Mouse (Mus musculus): ENCODE results near the gene Neo1. TPM values are rescaled to one million over a fixed set of nuclear protein-coding genes. Genes with fewer than 3 reads are reported as not detected.
A peak's percentile ranks its signal among the peaks of the same experiment; 100 is the strongest.

The Neo1 gene
- 10 to 100 TPM; 46.1 to 58.6 TPM for total RNA-seq (2021)
- long read RNA-seq, experiment 1, full-length matches to known transcripts: 1 of 20 reads
- long read RNA-seq, experiment 1, partial matches to known transcripts: 11 of 20 reads
- long read RNA-seq, experiment 1, other reads (novel, unspliced or antisense): 8 of 20 reads
- long read RNA-seq, experiment 2, partial matches to known transcripts: 4 of 7 reads
- long read RNA-seq, experiment 2, other reads (novel, unspliced or antisense): 3 of 7 reads

DNA sequence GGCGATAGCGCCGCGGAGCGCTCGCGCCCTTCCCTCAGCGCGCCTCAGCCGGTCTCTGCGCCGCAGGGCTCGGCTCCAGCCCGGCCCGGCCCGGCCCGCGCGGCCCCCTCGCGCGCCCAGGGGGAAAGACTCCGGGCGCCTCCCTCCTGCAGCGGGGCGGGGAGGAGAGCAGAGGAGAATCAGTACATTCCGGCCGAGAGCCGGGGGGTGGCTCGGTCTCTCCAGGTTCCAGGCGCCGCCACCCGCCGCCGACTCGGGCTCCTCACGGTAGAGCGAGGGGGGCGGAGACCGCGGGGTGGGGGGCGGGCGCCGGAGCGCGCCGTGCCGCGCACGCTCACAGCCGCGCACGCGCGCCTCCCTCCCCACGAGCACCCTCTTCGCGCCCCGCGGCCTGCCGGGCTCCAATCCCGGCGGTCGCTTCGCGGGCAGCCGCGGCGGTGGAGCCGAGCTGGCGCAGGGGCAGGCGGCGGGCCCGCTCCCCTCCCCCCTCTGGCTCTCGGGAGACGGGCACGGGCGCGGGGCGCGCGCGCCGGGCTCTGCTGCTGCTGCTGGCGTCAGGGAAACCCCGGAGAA lies at the start of gene Neo1:
TSS of gene Neo1 (minus strand) at position 283 of the 573 bp plus-strand sequence.
- DNase-seq: peak; percentile 96

DNA sequence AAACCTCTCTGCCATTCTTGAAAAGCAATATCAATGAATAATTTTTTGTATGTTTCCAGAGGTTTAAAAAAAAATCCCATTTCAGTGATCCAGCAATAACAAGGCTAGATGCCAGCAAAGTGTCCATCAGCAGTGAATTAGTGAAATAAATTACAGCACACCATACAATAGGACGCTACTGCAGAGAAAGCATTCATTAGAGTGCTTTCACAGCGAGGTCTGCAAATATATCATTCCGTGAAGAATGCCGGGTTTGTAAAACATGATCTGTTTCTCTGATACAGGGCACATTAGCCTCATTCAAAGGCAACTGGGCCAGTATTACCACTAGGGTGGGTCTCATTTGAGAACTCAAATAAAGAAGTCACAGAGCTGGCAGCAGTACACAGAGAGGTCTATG lies 39.4 kb upstream of the Neo1 start:
- DNase-seq: no peak

DNA sequence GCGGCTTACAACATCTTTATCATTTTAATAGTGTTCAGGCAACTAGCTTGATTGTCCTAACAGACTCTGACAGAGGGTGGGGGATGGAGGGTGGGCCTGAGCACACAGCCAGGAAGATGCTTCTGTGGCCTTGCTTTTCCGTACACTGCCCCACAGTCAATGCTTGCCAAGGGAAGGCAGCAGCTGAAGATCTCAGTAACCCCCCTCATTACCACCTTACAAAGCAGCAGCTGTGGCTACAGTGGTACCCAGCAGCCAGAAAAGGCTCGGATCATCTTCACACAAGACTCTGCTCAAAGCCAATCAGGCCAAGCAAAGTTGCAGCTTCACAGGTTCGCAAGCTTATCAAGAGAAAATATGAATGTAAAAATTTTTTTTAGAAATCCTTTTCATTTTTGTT lies 37.6 kb upstream of the Neo1 start:
- no peak for DNase-seq

DNA sequence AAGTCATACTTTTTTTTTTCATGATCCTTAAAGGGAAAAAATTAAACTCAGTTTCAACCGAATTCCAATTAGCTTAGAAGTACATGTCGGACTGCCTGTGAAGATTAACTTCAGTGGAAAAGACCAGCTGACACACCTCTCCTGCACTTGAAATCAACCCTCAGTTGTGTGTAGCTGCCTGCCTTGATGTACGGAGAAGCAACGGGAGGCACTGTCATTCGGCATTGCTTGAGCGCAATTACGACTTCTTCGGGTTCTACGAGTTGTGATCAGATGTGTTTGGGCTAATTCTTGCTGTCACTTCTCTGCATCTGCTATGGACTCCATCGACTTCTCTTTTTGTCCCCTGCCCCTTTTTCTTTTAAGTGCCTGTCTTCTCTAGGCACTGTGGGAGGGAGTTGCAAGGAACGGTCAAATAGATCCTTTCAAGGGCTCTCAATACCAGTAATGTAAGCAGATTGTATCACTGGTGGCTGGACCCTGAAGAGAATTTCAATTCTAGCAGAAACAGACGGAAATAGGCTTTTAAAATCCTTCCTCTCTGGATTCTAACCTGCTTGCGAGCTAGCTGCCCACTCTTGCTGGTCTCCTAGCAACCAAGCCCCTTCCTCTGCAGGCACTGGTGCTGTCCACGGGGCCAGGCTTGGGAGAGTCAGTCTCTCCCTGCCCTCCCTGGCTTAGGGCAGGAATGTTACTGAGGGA lies 36.0 kb upstream of the Neo1 start:
- DNase-seq: no peak

GRCm38 (mm10) chr9:59071220-59071977 lies 35.2 kb upstream of the Neo1 start:
- DNase-seq: peak; percentile 36

GRCm38 (mm10) chr9:59070216-59070615 lies 34.0 kb upstream of the Neo1 start:
- DNase-seq: no peak

GRCm38 (mm10) chr9:59065616-59066301 lies 29.5 kb upstream of the Neo1 start:
- peak; percentile 39 for DNase-seq

DNA sequence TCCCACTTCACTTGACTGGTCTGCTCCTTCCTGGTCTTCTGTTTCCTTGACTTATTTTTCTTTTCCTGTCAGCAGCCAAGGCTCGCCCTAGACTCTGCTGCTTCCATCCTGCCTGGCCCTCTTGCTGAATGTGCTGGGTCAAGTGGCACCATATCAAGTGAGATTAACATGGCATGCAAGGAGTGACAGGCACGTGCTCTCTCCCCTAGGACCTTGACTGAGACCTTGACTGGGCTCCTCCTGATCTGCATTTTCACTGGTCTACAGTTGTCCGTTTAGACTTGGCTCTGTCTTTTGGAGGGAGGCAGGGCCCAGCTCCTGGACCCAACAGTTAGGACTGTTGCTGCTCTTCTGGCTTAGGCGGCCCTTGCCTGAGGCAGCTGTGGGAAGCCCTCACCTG lies 26.2 kb upstream of the Neo1 start:
- DNase-seq: no peak

GRCm38 (mm10) chr9:59060026-59060605 lies 23.9 kb upstream of the Neo1 start:
- no peak for DNase-seq

GRCm38 (mm10) chr9:59059158-59059557 lies 22.9 kb upstream of the Neo1 start:
- no peak for DNase-seq

GRCm38 (mm10) chr9:59058060-59058459 lies 21.8 kb upstream of the Neo1 start:
- no peak for DNase-seq

- DNase-seq: peak; percentile 66
Observed at GRCm38 (mm10) chr9:59056281-59056680, 20.0 kb upstream of the Neo1 start.

GRCm38 (mm10) chr9:59041805-59042204 lies 5.6 kb upstream of the Neo1 start:
- no peak for DNase-seq

DNA sequence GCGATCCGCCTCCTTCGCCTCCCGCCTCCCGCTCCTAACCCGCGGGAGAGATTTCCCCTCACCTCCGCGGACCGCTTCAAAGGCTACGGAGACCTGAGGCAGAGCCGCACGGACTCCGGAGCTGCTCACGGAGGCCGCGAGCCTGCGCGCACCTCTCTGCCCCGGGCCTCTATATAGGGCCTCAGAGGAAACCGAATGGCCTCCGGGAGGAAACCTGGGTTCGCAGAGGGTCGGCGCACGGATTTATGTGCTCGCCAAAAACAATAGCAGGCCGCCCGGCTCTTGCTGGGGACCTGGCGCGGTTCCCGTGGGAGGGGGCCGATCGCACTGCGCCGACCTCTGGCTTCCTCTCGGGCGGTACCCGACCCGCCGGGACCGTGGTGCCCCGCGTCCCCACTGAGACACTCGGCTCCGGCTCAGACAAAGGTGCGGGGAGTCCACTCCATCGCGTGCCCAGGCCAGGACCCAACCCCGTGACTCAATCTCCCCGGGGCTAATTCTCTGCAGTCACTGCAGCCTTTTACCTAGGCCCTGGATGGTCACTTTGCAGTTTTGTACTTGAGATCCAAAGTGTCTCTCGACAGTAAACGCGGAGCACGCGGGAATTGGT lies 596 bp upstream of the Neo1 start:
- DNase-seq: peak; percentile 76

DNA sequence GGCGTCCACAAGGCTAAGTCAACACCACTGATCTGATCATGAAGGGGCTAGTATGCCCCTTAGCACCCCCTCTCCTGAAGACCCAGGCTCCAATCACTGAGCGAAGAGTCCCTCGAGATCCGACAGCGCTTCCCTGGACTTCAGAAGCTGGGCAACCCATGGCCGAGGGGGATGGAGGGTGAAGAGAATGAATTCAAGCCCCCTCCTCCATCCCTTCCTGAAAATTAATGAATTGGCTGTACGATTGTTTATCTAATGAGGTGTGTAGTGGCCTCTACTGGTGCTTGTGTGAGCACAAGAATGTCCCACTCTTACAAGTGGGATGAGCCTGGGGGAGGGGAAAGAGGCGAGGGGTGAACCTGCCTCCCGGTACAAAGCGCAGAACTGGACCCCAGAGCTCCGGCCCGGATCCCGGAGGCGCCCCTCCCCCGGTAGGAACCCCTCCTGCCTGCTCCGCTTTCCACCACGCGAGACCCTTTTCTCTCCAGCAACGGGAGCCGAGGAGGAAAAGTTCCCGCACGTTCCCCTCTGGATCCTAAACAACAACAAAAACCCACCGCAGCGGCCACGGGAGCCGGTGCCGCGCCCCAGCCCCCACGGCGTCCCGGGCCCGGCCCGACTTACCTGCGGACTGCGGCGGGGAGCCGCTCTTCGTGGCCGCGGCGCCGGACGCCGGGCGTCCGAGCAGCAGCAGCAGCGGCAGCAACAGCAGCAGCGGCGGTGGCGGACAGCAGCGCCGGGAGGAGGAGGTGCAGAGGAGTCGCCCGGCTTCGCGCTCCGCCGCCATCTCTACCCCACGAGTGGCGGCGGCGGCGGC lies 691 bp downstream of the Neo1 start:
- DNase-seq: peak; percentile 63

DNA sequence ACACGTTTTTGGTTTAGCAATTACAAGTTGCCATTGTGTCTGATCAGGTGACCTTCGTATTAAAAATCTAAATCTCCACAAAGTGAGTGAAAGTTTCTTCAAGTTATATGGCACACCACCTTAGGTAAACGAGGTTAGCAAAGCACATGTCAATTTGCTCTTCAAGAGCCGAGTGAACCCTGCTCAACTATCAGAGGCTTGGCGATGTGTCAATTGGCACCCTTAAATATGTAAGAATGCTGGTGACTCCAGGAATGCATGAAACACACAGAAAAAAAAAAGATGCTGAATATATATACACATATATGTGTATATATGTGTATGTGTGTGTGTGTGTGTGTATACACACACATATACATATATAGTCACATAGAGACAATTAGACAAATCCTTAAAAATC lies 1.4 kb downstream of the Neo1 start:
- peak; percentile 26 for DNase-seq

DNA sequence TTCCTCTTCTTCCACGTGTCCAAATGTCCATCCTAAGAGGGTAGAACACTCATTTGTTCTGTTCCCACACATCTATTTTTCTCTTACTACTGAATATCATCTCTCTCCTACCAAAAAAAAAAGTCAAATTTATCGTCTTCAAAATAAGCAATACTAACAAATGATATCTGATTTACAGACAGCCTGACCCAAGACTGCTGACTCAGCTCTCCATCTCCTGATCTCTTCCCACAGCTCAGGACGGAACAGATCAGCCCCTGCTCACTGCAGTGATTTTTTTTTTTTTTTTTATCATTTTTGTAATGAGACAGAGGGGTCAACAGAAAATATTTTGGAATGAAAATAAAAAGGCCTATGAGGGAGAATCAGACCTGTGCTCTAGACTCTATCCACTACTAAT lies 2.7 kb downstream of the Neo1 start:
- no peak for DNase-seq

DNA sequence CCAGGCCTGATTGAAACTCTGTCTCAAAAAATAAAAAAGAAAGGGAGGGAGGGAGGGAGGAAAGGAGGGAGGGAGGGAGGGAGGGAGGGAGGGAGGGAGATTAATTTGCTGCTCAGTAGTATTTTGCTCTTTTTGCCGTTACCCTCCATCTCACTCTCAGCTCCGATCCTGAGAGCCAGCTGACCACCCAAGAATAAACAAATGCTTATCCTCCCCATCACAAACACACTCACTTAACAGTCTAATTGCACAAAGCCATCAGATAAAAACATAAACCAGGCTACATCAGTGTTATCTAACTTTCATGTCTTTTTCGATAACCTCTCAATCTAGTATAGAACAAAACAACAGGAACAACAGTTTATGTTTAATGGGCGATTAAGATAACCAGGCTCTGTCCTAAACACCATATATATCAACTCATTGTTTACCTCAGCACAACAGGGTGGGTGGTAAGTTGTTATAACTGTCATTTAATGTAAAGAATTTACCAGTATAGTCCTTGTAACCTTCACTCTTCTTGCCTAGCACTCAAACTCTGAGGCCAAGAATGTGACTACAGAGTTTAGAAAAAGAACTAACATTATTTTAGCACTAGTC lies 11.9 kb downstream of the Neo1 start:
- DNase-seq: no peak

DNA sequence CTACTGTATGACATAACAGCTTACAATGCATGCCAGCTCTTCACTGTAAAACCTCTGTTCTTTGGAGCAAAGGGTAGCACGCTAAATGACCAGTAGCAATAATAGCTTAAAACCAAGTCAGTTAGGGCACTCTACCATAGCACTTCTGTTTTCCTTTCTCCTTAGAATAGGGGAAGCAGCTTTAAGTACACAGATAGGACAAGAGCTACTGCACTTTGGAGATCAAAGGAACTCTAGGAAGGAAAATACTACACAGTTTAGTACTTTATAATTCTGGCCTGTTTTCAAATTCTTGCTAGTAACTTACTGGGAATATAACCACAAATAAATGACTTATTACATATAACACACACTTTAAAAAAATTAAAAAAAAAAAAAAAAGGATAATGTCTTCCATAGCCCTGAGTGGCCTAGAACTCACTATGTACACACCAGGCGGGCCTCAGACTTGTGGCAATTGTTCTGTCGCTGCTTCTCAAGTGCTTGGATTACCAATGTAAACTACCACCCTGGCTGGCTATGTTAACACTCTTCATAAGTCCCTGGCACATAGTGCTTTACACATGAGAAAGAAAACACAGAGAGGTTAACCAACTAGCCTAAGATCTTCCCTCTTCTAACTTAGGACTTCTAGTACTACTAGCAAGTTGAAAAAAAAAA lies 20.1 kb downstream of the Neo1 start:
- DNase-seq: no peak

DNA sequence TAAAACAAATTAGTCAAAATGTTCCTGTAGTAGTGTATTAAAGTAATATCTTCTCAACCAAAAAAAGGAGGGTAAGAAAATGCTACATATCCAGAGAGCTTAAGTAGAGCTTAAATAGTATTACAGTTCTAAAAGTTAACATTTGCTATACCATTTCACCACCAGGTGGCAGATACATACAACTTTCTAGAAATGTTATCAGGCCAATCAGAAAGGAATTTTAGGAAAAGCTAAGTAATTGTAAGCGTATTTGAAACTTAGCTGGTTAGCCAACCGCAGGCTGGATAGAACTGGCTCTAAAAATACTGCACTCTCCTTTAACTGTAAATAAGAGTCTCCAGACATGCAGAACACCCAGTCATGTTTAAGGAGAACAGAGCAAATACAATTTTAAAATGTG lies 22.9 kb downstream of the Neo1 start:
- DNase-seq: peak; percentile 29

Measured in adrenal gland, postnatal 10 days (tissue).